Mouse (Mus musculus) telencephalon, adult 2 months (tissue): ENCODE measurements around the gene Pou6f2.
A peak's percentile ranks its signal among the peaks of the same experiment; 100 is the strongest.

Experiments
- DNase-seq: peaks from one replicate; pipeline ENCODE4 v3.0.0-alpha.2; 2011; ENCODE audit warnings: low read depth, low spot score

Gene Pou6f2

GRCm38 (mm10) chr13:18397586-18397985, at the start of gene Pou6f2:
Pou6f2 (minus strand) TSS chr13:18397686.
- no peak for DNase-seq

- no peak for DNase-seq
These were observed 42.4 kb upstream of the Pou6f2 start for GRCm38 (mm10) chr13:18439858-18440257.

- DNase-seq, result no peak
These were observed 9.8 kb downstream of the Pou6f2 start for GRCm38 (mm10) chr13:18387673-18388072.

- no peak for DNase-seq
These were observed 34.1 kb downstream of the Pou6f2 start for GRCm38 (mm10) chr13:18363373-18363772.

GRCm38 (mm10) chr13:18344580-18345333, 52.7 kb downstream of the Pou6f2 start:
- no peak for DNase-seq

- peak; percentile 32 for DNase-seq
These were observed 58.5 kb downstream of the Pou6f2 start for GRCm38 (mm10) chr13:18338910-18339501.

GRCm38 (mm10) chr13:18338022-18338421, 59.5 kb downstream of the Pou6f2 start:
- DNase-seq, result peak; percentile 68

GRCm38 (mm10) chr13:18334035-18334434, 63.5 kb downstream of the Pou6f2 start:
- no peak for DNase-seq

GRCm38 (mm10) chr13:18332596-18332995, 64.9 kb downstream of the Pou6f2 start:
- no peak for DNase-seq

- no peak for DNase-seq
These were observed 73.4 kb downstream of the Pou6f2 start for GRCm38 (mm10) chr13:18323980-18324678.

- no peak for DNase-seq
These were observed 74.1 kb downstream of the Pou6f2 start for GRCm38 (mm10) chr13:18323407-18323806.

- no peak for DNase-seq
These were observed 84.9 kb downstream of the Pou6f2 start for GRCm38 (mm10) chr13:18312613-18313012.

GRCm38 (mm10) chr13:18309024-18309423, 88.5 kb downstream of the Pou6f2 start:
- no peak for DNase-seq

- DNase-seq, result no peak
These were observed 90.9 kb downstream of the Pou6f2 start for GRCm38 (mm10) chr13:18306506-18307145.

GRCm38 (mm10) chr13:18299966-18300365, 97.5 kb downstream of the Pou6f2 start:
- no peak for DNase-seq

- no peak for DNase-seq
These were observed 104.0 kb downstream of the Pou6f2 start for GRCm38 (mm10) chr13:18293438-18293837.

GRCm38 (mm10) chr13:18290253-18290914, 107.1 kb downstream of the Pou6f2 start:
- no peak for DNase-seq

- DNase-seq, result no peak
These were observed 110.0 kb downstream of the Pou6f2 start for GRCm38 (mm10) chr13:18287536-18287935.

- DNase-seq, result no peak
These were observed 115.0 kb downstream of the Pou6f2 start for GRCm38 (mm10) chr13:18282361-18282982.

GRCm38 (mm10) chr13:18281084-18281483, 116.4 kb downstream of the Pou6f2 start:
- DNase-seq, result peak; percentile 38

- DNase-seq, result no peak
These were observed 144.4 kb downstream of the Pou6f2 start for GRCm38 (mm10) chr13:18253131-18253530.
